Mouse (Mus musculus) ovary, postnatal 36 days (tissue): ENCODE measurements around the gene Zfp941.

Source experiments
- DNase-seq: peaks from one replicate; pipeline ENCODE4 v3.0.0; 2022; ENCODE audit warnings: low spot score, mixed read lengths

The Zfp941 gene

GRCm38 (mm10) chr7:140821653-140822329 is at the start of gene Zfp941:
Gene Zfp941, minus strand, starts transcription at chr7:140822178.
- DNase-seq: no peak

DNA sequence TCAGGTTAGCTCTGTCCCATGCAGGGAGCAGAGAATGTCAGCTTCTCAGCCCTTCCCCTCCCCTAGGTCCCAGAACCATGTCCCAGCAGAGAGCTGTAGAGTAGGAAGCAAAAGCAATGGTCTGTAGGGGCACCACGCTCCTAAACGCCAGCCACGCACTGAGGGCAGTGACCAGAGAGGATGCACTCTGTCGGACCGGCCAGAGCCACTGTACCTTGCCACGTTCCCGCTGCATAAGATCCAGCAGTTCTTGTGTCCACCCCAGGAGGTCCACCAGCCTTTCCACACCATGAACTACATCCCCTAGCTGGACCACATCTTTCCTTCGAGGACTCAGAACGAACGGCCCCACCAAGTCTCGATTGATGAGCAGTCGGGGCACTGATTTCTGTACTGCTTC is 42.8 kb upstream of the Zfp941 start:
- no peak for DNase-seq

DNA sequence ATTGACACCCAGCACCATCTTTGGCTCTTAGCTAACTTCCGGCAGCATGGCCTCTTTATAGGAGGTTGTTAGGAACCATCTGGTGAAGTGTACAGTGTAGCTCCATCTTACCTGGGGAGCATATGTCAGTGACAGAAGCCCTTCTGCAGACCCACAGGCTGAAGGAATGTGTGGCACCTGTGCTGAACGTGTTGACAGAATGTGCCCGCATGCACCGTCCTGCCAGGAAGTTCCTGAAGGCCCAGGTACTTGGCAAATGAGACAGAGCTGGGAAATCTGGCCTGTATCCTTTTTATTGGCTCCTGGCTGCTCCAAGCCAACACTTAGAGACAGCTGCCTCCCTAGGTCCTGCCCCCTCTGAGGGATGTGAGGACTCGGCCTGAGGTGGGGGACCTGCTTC is 38.8 kb upstream of the Zfp941 start:
- no peak for DNase-seq

- no peak for DNase-seq
Measured at GRCm38 (mm10) chr7:140859997-140860396, 38.0 kb upstream of the Zfp941 start.

DNA sequence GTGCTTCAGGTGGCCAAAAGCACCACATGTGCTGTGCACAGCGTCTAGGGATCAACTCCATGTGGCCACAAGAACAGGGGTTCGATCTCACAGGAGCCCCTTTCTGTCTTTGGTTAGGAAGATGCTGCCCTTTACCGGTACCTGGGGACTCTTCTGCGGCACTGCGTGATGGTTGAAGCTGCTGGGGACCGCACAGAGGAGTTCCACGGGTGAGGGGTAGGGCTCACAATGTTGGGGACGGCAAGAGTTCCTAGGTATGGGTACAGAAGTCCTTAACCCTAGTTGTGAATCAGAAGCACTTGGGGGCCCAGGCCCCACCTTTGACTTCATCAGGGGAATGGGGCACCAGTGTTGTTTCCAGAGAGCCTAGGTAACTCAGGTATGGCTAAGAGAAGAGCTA is 36.8 kb upstream of the Zfp941 start:
- DNase-seq: no peak

GRCm38 (mm10) chr7:140857550-140858505 is 35.9 kb upstream of the Zfp941 start, which contains the start of gene Bet1l:
Gene Bet1l, minus strand, starts transcription at chr7:140857577.
- DNase-seq: no peak

DNA sequence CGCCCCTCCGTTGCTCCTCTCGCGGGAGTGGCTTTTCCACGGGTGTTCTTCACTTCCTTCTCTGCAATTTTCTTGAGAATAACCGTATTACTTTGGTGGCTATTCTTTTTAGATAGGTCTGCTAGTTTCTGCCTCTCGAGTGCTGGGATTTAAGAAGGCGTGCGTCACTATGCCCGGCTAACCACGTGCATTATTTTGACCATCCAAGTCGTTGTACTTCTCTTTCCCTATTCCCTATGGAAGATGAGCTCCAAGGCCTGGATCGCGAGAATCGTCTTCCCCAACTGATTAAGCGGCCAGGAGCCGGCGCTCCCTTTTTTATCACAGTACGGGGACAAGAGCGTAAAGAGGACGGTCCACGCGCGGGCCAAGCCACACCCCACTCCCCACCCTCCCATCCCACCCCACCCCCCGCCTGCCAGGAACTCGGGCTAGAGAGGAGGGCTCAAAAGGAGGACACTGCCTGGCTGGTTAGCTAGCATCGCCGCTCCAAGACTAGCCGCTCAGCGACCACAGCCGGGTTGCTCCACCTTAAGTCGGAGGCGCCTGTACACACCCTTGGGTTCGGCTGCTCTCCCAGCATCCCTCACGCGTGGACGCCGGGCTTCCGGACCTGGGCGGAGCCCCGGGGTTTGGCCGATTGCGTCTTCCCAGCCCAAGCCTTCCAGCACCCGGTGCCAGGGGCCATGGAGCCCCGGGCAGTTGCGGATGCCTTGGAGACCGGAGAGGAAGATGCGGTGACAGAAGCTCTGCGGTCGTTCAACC is 35.0 kb upstream of the Zfp941 start, which contains the start of gene Ric8a:
Gene Ric8a (plus strand): TSS at position 173 of the 765 bp plus-strand sequence.
- DNase-seq: peak; percentile 90

GRCm38 (mm10) chr7:140855860-140856784 is 34.1 kb upstream of the Zfp941 start, which contains the start of gene Gm45785:
Gene Gm45785, minus strand, starts transcription at chr7:140856331.
- peak; percentile 80 for DNase-seq

- DNase-seq: no peak
Measured at GRCm38 (mm10) chr7:140855181-140855580, 33.2 kb upstream of the Zfp941 start.

- DNase-seq: no peak
Measured at GRCm38 (mm10) chr7:140854483-140854882, 32.5 kb upstream of the Zfp941 start.

- no peak for DNase-seq
Measured at GRCm38 (mm10) chr7:140853386-140853785, 31.4 kb upstream of the Zfp941 start.

- no peak for DNase-seq
Measured at GRCm38 (mm10) chr7:140851916-140852315, 29.9 kb upstream of the Zfp941 start.

GRCm38 (mm10) chr7:140848591-140848990 is 26.6 kb upstream of the Zfp941 start:
- DNase-seq: peak; percentile 2

GRCm38 (mm10) chr7:140847755-140848580 is 26.0 kb upstream of the Zfp941 start, which contains the start of gene Odf3:
Gene Odf3, plus strand, starts transcription at chr7:140847805.
- peak; percentile 57 for DNase-seq

DNA sequence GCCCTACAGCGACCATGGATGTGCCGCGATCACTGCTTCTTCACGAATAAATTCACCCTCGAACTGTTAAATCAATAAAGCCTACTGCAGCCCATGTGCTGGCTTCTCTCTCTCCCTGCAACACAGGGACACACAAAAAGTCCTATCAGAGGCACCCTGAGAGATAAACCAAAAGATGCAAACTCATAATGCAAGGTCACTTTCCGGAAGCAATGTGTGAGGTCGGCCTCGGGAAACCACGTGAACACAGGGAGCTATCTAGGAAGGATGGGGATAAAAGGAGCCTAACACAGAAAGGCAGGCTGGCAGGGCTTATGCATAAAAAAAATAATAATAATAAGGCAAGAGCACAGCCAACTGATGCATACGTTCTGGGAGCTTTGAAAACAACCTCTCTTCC is 24.7 kb upstream of the Zfp941 start:
- DNase-seq: no peak

DNA sequence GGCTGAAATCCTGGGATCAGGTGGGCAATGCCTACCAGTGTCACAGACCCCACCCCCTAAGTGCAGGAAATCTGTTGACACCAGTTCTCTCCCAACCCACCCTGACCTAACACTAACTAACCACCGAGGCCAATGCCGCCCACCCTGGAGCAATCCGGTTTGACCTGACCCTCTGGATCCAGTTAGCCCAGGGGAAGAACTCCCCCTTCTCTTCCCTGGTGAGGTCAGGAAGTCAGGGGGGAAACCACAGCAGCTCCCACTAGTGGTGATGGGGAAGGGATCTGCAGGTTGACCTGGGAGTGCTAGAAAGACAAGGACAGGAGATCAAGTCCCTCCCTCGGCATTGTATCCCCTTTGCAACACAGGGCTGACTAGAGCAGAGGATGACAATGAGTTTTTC is 23.7 kb upstream of the Zfp941 start:
- peak; percentile 3 for DNase-seq

- DNase-seq: peak; percentile 85
Measured at GRCm38 (mm10) chr7:140844905-140845665, 23.1 kb upstream of the Zfp941 start, which contains the start of gene Scgb1c1. Gene Scgb1c1, plus strand, starts transcription at chr7:140845547.

GRCm38 (mm10) chr7:140843806-140844205 is 21.8 kb upstream of the Zfp941 start:
- DNase-seq: no peak
